Mouse (Mus musculus): ENCODE measurements around the gene Unkl. TPM values are rescaled to one million over a fixed set of nuclear protein-coding genes. Genes with fewer than 3 reads are reported as not detected.

Unkl gene
- polyA plus RNA-seq, 1 experiment from 2014 or later = 5.7 TPM

DNA sequence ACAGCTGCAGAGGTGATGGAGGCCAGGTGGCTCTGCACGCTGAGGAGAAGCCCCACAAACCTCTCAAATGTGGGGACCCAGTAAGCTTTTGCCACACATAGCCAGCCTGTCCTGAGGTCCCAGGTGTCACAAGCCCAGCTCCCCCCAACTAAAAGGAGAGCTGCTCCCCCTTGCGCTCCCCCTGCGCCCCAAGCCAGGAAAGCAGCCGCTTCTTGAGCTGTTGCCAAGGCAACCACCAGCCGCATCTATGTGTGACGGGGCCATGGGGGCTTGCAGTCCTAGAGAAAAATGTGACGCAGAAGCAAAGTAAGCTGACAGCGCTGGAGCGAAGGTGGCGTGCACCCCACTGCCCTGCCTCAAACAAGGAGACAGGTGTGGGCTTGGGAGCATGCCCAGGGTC is 65.6 kb downstream of the Unkl start:
- H3K4me2 ChIP-seq (replicated peaks; ENCODE audit: low read depth, low read length) = no peak overlapping the region
- H3K4me1 ChIP-seq (ENCODE audit: control insufficient read depth, insufficient read depth, low read length) = peaks cover 3% of the 10 kb centered on the region; the same call in 1 of the 2 replicates
- H3K9ac ChIP-seq (replicated peaks; ENCODE audit: low read depth, low read length) = no peak overlapping the region
- H3K36me3 ChIP-seq (ENCODE audit: control insufficient read depth, insufficient read depth, low read length) = no peaks in the 10 kb centered on the region
- 0 out of 2 replicates have a peak, but pooled peaks cover 2% of the 10 kb centered on the region for H3K27me3 ChIP-seq (ENCODE audit: control insufficient read depth, insufficient read depth, low read length)
- 30% methylated on average over 10 of the region's 10 CpGs for WGBS
- no peak overlapping the region for H3K4me3 ChIP-seq (ENCODE audit: low read depth, low read length)
- no peaks in the 10 kb centered on the region for H3K9me3 ChIP-seq (ENCODE audit: control insufficient read depth, low read depth, low read length)
- ATAC-seq (ENCODE audit: insufficient number of reproducible peaks, insufficient read depth, low FRiP score, low read depth) = no peak
- H3K27ac ChIP-seq (ENCODE audit: low read length) = no peak overlapping the region

DNA sequence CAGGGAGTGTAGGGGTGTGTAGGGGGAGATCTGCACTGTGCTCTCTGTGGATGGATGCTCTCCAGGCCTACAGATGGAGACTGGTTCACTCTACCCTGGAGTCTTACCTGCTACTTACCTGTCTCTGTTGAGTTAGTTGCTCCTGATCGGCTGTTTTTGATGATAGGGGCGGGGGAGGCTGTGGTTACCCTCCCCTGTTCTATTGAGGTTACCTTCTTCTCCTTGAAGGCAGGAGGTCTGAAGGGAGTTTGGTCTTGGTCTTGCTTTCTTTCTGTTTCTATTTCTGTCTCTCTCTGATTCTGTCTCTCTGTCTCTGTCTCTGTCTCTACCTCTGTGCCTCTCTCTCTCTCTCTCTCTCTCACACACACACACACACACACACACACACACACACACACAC is 66.9 kb downstream of the Unkl start:
- H3K27ac ChIP-seq (ENCODE audit: low read length) = no peak overlapping the region
- H3K4me1 ChIP-seq (ENCODE audit: control insufficient read depth, insufficient read depth, low read length) = peaks cover 3% of the 10 kb centered on the region; the same call in 1 of the 2 replicates
- H3K9ac ChIP-seq (replicated peaks; ENCODE audit: low read depth, low read length) = no peak overlapping the region
- no peak overlapping the region for H3K4me2 ChIP-seq (replicated peaks; ENCODE audit: low read depth, low read length)
- H3K27me3 ChIP-seq (ENCODE audit: control insufficient read depth, insufficient read depth, low read length) = 0 out of 2 replicates have a peak, but pooled peaks cover 2% of the 10 kb centered on the region
- 51% methylated on average over 2 of the region's 2 CpGs for WGBS
- peaks cover 9% of the 10 kb centered on the region for H3K36me3 ChIP-seq (ENCODE audit: control insufficient read depth, insufficient read depth, low read length)
- H3K4me3 ChIP-seq (ENCODE audit: low read depth, low read length) = no peak overlapping the region
- ATAC-seq (ENCODE audit: insufficient number of reproducible peaks, insufficient read depth, low FRiP score, low read depth) = no peak
- no peaks in the 10 kb centered on the region for H3K9me3 ChIP-seq (ENCODE audit: control insufficient read depth, low read depth, low read length)

DNA sequence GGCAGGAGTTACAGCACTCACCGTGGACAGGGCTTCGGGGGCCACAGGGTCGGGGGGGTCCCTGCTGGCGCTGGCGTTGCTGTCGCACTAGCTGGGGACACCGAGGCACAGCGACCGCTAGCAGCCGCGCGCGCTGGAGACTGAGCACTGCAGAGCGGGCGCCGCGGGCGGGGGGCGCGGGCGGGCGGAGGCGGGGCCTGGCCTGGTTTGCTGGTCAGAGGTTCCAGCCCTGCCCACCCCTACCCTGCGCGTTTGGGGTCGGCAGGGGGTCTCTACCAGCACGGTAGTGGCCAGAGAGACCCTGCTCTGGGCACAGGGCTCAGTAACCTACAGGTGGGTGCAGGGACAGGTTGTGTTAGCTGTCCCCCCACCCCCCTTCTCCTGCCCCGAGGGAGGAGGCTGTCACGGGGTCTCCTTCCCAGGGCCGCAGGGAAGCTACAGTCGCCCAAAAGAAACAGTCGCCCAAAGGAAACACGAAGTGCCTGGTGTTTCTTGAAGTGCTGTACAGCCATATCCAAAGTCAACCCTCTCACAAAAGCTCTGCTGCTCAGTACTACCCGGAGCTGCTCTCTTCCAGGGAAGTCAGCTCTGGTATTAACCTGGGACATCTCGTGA is 68.0 kb downstream of the Unkl start, which contains the start of gene Baiap3:
Gene Baiap3 (minus strand): TSS at position 225 of the 615 bp plus-strand sequence.
- no peaks in the 10 kb centered on the region for H3K9me3 ChIP-seq (ENCODE audit: control insufficient read depth, low read depth, low read length)
- ATAC-seq (ENCODE audit: insufficient number of reproducible peaks, insufficient read depth, low FRiP score, low read depth) = peak; percentile 11; the same call in 1 of the 2 replicates
- 0 out of 2 replicates have a peak, but pooled peaks cover 2% of the 10 kb centered on the region for H3K27me3 ChIP-seq (ENCODE audit: control insufficient read depth, insufficient read depth, low read length)
- no peak within 1 kb of the TSS for H3K27ac ChIP-seq (ENCODE audit: low read length)
- peaks cover 11% of the 10 kb centered on the region for H3K36me3 ChIP-seq (ENCODE audit: control insufficient read depth, insufficient read depth, low read length)
- H3K9ac ChIP-seq (replicated peaks; ENCODE audit: low read depth, low read length) = 0 out of 2 replicates have a peak within 1 kb of the TSS, but pooled peaks have one; percentile 18
- 3% methylated on average over 35 of the region's 35 CpGs for WGBS
- peaks cover 3% of the 10 kb centered on the region; the same call in 1 of the 2 replicates for H3K4me1 ChIP-seq (ENCODE audit: control insufficient read depth, insufficient read depth, low read length)
- H3K4me2 ChIP-seq (replicated peaks; ENCODE audit: low read depth, low read length) = peak within 1 kb of the TSS; percentile 78
- peak within 1 kb of the TSS; percentile 32 for H3K4me3 ChIP-seq (ENCODE audit: low read depth, low read length)

DNA sequence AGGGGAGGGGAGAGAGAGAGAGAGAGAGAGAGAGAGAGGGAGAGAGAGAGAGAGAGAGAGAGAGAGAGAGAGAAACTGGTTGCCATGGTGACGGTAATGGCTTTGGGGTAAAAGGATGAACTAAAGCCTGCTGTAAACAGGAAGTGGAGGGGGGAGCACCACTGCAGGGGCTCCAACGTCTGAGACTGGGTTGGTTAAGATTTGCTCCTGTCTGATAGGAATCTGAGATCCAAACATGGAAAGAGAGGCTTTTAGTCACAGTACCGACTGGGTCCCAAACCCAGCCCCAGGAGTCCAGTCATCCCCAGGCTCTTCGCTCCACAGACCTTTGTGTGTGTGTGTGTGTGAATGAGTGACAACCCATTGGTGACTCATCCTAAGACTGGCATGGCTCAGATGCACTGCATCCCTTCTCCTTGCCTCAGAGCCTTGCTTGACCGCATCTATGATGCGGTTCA is 69.6 kb downstream of the Unkl start:
- H3K9me3 ChIP-seq (ENCODE audit: control insufficient read depth, low read depth, low read length) = no peaks in the 10 kb centered on the region
- H3K4me2 ChIP-seq (replicated peaks; ENCODE audit: low read depth, low read length) = no peak overlapping the region
- H3K4me3 ChIP-seq (ENCODE audit: low read depth, low read length) = no peak overlapping the region
- H3K27me3 ChIP-seq (ENCODE audit: control insufficient read depth, insufficient read depth, low read length) = 0 out of 2 replicates have a peak, but pooled peaks cover 2% of the 10 kb centered on the region
- peaks cover 3% of the 10 kb centered on the region; the same call in 1 of the 2 replicates for H3K4me1 ChIP-seq (ENCODE audit: control insufficient read depth, insufficient read depth, low read length)
- H3K9ac ChIP-seq (replicated peaks; ENCODE audit: low read depth, low read length) = no peak overlapping the region
- WGBS = 49% methylated on average over 6 of the region's 6 CpGs
- ATAC-seq (ENCODE audit: insufficient number of reproducible peaks, insufficient read depth, low FRiP score, low read depth) = no peak
- H3K36me3 ChIP-seq (ENCODE audit: control insufficient read depth, insufficient read depth, low read length) = peaks cover 17% of the 10 kb centered on the region
- no peak overlapping the region for H3K27ac ChIP-seq (ENCODE audit: low read length)

DNA sequence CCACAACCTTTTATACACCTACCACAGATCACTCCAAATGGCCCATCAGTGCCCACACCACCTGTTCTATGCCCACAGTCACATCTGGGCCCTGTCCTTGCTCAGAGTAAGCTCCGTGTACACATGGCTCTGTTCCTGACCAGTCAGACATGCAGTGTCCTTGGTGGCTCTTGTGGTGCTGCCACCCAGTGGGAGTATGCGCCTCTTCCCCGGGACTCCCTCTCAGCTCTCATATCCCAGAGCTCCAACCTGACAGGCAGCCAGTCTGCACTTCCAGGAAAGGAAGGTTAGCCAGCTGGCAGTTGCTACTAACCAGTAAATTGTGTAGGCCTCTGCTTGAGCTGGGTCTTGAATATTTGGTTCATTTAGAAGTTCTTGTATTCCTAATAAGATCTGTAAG is 76.3 kb downstream of the Unkl start:
- Histone ChIP-seq H3K4me2 (replicated peaks; ENCODE audit: low read depth, low read length) (no peak overlapping the region), H3K27me3 (ENCODE audit: control insufficient read depth, insufficient read depth, low read length) (no peaks in the 10 kb centered on the region), H3K9ac (replicated peaks; ENCODE audit: low read depth, low read length) (no peak overlapping the region), H3K4me1 (ENCODE audit: control insufficient read depth, insufficient read depth, low read length) (no peaks in the 10 kb centered on the region), H3K27ac (ENCODE audit: low read length) (no peak overlapping the region), H3K36me3 (ENCODE audit: control insufficient read depth, insufficient read depth, low read length) (peaks cover 77% of the 10 kb centered on the region), H3K4me3 (ENCODE audit: low read depth, low read length) (no peak overlapping the region), H3K9me3 (ENCODE audit: control insufficient read depth, low read depth, low read length) (no peaks in the 10 kb centered on the region)
- ATAC-seq (ENCODE audit: insufficient number of reproducible peaks, insufficient read depth, low FRiP score, low read depth) = no peak
- 59% methylated on average over 3 of the region's 3 CpGs for WGBS

DNA sequence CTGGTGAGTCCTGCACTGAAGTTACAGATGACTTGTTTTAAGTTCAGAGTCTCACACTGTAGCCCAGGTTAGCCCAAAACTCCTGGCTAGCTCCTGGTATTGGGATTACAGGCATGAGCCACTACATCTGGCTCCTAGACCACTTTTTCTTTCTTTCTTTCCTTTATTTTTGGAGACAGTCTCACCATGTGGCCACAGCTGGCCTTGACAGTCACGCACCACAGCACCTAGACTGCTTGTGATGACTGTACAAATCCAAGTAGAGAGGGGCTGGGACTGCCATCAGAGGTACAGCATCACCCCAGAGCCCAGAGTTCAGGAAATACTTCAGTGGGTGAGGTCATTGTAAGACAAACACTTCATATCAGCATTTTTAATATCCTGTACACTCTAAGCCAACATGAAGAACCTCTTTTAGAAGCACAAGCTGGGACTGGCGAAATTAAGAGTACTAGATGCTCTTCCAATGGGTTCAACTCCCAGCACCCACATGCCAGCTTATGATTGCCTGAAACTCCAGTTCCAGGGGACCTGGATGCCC is 82.7 kb downstream of the Unkl start:
- peak overlapping the region; percentile 100; the same call in 1 of the 2 replicates for H3K9ac ChIP-seq (replicated peaks; ENCODE audit: low read depth, low read length)
- 73% methylated on average over 2 of the region's 2 CpGs for WGBS
- no peak for ATAC-seq (ENCODE audit: insufficient number of reproducible peaks, insufficient read depth, low FRiP score, low read depth)
- H3K36me3 ChIP-seq (ENCODE audit: control insufficient read depth, insufficient read depth, low read length) = peaks cover 43% of the 10 kb centered on the region
- H3K4me1 ChIP-seq (ENCODE audit: control insufficient read depth, insufficient read depth, low read length) = peaks cover 20% of the 10 kb centered on the region
- no peaks in the 10 kb centered on the region for H3K27me3 ChIP-seq (ENCODE audit: control insufficient read depth, insufficient read depth, low read length)
- H3K4me3 ChIP-seq (ENCODE audit: low read depth, low read length) = peak overlapping the region; percentile 98; the same call in 1 of the 2 replicates
- H3K27ac ChIP-seq (ENCODE audit: low read length) = no peak overlapping the region
- peak overlapping the region; percentile 100 for H3K4me2 ChIP-seq (replicated peaks; ENCODE audit: low read depth, low read length)
- no peaks in the 10 kb centered on the region for H3K9me3 ChIP-seq (ENCODE audit: control insufficient read depth, low read depth, low read length)

DNA sequence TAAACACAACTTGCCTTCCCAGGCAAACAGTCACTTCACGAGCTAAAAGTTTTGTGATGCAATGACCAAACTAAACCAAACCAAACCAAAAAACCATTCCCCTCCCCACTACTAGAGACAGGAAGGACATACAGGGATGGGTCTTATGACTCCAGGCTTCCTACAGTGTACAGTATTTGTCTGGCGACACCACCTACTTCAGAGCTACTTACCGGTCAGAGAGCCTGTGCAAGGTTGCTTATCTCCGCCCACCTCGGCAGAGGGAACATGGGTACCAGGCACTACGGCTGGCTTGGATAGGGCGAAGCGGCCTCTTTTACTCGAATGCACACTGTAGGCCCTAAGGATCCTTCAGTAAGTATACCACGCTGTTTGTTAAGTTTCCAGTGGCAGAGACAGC is 84.1 kb downstream of the Unkl start:
- no peaks in the 10 kb centered on the region for H3K9me3 ChIP-seq (ENCODE audit: control insufficient read depth, low read depth, low read length)
- peaks cover 28% of the 10 kb centered on the region for H3K36me3 ChIP-seq (ENCODE audit: control insufficient read depth, insufficient read depth, low read length)
- WGBS = under 1% methylated on average over 10 of the region's 10 CpGs
- no peak for ATAC-seq (ENCODE audit: insufficient number of reproducible peaks, insufficient read depth, low FRiP score, low read depth)
- peak overlapping the region; percentile 100 for H3K4me2 ChIP-seq (replicated peaks; ENCODE audit: low read depth, low read length)
- H3K4me3 ChIP-seq (ENCODE audit: low read depth, low read length) = peak overlapping the region; percentile 98
- peak overlapping the region; percentile 100 for H3K9ac ChIP-seq (replicated peaks; ENCODE audit: low read depth, low read length)
- no peaks in the 10 kb centered on the region for H3K27me3 ChIP-seq (ENCODE audit: control insufficient read depth, insufficient read depth, low read length)
- H3K27ac ChIP-seq (ENCODE audit: low read length) = peak overlapping the region; percentile 97
- H3K4me1 ChIP-seq (ENCODE audit: control insufficient read depth, insufficient read depth, low read length) = peaks cover 20% of the 10 kb centered on the region

DNA sequence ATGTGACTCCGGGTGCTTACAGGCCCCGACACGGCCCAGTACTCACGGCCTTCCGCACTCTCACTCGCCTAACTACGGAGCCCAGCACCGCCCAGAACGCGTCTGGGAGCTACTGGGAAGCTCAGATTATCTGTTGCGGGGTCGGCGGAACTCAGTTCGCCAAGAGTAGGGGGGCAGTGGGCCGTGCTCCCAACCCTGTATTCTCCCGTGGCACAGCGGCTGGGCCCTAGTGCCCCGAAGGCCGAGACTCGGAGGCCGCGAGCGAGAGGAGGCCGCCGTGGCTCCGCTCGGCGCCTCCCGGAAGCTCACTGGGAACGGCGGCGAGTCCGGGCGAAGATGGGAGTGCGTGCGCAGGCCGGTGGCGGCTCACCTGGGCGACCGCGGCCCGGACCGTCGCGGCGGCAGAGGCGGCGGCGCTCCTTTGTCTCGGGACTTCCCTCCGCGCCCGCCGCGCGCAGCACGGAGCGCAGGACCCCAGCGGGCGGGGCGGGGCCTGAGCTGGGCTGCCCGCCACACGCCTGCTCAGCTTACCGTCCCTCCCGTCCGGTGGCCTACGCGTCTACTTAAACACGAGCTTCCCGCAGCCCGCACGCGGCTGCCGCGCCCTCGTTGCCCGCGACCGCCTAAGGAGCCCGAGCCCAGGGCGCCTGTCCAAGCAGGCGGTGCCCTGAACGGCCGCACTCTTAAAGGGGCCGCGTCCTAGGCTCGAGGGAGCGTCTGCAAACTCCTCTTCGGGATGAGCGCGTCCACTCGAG is 84.9 kb downstream of the Unkl start:
- Histone ChIP-seq H3K36me3 (ENCODE audit: control insufficient read depth, insufficient read depth, low read length) (peaks cover 20% of the 10 kb centered on the region), H3K4me3 (ENCODE audit: low read depth, low read length) (peak overlapping the region; percentile 98), H3K9ac (replicated peaks; ENCODE audit: low read depth, low read length) (peak overlapping the region; percentile 100), H3K27ac (ENCODE audit: low read length) (peak overlapping the region; percentile 97), H3K4me2 (replicated peaks; ENCODE audit: low read depth, low read length) (peak overlapping the region; percentile 100), H3K4me1 (ENCODE audit: control insufficient read depth, insufficient read depth, low read length) (peaks cover 20% of the 10 kb centered on the region), H3K9me3 (ENCODE audit: control insufficient read depth, low read depth, low read length) (no peaks in the 10 kb centered on the region), H3K27me3 (ENCODE audit: control insufficient read depth, insufficient read depth, low read length) (no peaks in the 10 kb centered on the region)
- WGBS = under 1% methylated on average over 85 of the region's 92 CpGs
- ATAC-seq (ENCODE audit: insufficient number of reproducible peaks, insufficient read depth, low FRiP score, low read depth) = peak; percentile 92
